Mouse (Mus musculus) olfactory bulb, adult 2 months (tissue): Measurements from ENCODE around the gene Cdh13.

Experiments used
- CTCF ChIP-seq: fragments of 200-500 bp; IDR thresholded peaks from 2 replicates; pipeline ENCODE4 v1.5.1; 2012; ENCODE audit warnings: low read depth, mild to moderate bottlenecking, low read length, moderate library complexity; ENCODE audit not compliant: insufficient read depth
- POLR2A ChIP-seq: fragments of 200-500 bp; IDR thresholded peaks from 2 replicates; pipeline ENCODE4 v1.6.1; 2012; ENCODE audit warnings: mild to moderate bottlenecking, low read depth, low read length, moderate library complexity; ENCODE audit not compliant: insufficient read depth

DNA sequence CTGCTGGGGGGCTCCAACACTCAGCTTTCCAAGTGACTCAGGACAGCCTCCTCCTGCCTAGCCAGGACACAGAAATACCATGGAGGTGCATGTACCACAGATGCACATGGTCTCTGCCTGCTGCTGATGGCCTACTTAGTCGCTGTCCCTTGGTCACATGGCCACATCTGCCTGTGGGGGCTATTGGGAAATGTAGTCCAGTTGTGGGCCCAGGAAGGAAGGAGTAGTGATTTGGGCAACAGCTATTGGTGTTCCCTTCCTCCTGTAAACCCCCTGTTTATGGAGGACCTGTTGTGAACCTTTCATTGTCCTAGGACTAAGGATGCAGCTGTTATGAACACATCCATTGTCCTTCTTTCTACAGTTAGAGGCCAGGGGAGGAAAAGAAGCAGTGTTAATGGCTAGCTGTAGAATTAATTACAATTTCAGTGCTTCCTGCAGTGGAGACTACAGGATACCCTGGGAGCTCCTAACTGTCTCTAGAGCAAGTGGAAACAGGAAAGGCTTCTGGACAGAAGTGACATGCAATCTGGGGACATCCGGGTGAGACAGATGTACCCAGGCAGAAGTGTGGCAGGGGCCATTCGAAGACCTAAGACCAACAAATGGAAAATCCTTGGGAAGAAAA lies 150.1 kb downstream of the Cdh13 start:
- TF ChIP-seq POLR2A (no peak), CTCF (no peak)
